Mouse (Mus musculus) liver, embryonic 14.5 days (tissue): ENCODE data around the gene Olfr656. TPM values are rescaled to one million over a fixed set of nuclear protein-coding genes. Genes with fewer than 3 reads are reported as not detected.

ENCODE experiments used
- ATAC-seq: fragments of 200-750 bp; cut with Nextera tagmentation; 2 replicates; pipeline ENCODE4 v1.8.0; 2017; ENCODE audit warnings: moderate number of reproducible peaks, mild to moderate bottlenecking, moderate library complexity; ENCODE audit not compliant: insufficient read depth
- DNase-seq, 3 experiments: peaks; one replicate each; pipeline ENCODE4 v3.0.0-alpha.2; 2012 to 2013; ENCODE audit warnings: low read depth in 3 of 3, low spot score in 3 of 3
- H3K27ac ChIP-seq: fragments of 300-500 bp; sonication (generic); 2 replicates; pipeline ENCODE4 v1.5.1; 2014; ENCODE audit warnings: moderate library complexity, mild to moderate bottlenecking, control low read depth, inconsistent platforms
- H3K27me3 ChIP-seq: fragments of 300-500 bp; sonication (generic); 2 replicates; pipeline ENCODE4 v1.6.1; 2014; ENCODE audit warnings: mild to moderate bottlenecking, low read length, moderate library complexity; ENCODE audit not compliant: control insufficient read depth, insufficient read depth
- H3K36me3 ChIP-seq: fragments of 300-500 bp; sonication (generic); replicated peaks from 2 replicates; pipeline ENCODE4 v1.6.1; 2014; ENCODE audit warnings: low read depth; ENCODE audit not compliant: control insufficient read depth, insufficient read depth
- H3K4me1 ChIP-seq, 2 experiments: fragments of 200-500 bp in 1 of 2; fragments of 300-500 bp in 1 of 2; sonication (generic) in 1 of 2; replicated peaks; 2 replicates each; pipeline ENCODE4 v1.6.1; 2012 to 2014; ENCODE audit warnings: antibody characterized with exemption in 1 of 2, inconsistent platforms in 1 of 2, low read length in 1 of 2; ENCODE audit not compliant: control insufficient read depth in 2 of 2, insufficient read depth in 2 of 2
- H3K4me2 ChIP-seq: fragments of 300-500 bp; sonication (generic); 2 replicates; pipeline ENCODE4 v1.6.1; 2014; ENCODE audit warnings: low read depth, mild to moderate bottlenecking, control low read depth, moderate library complexity
- H3K4me3 ChIP-seq, 2 experiments: fragments of 200-500 bp in 1 of 2; fragments of 300-500 bp in 1 of 2; sonication (generic) in 1 of 2; 2 replicates each; pipeline ENCODE4 v1.5.1; 2012 to 2014; ENCODE audit warnings: low read depth in 2 of 2, low read length in 2 of 2, mild to moderate bottlenecking in 2 of 2, control low read depth in 1 of 2, inconsistent platforms in 1 of 2, moderate library complexity in 1 of 2; ENCODE audit not compliant: insufficient read depth in 1 of 2
- H3K9ac ChIP-seq: fragments of 300-500 bp; sonication (generic); replicated peaks from 2 replicates; pipeline ENCODE4 v1.6.1; 2014; ENCODE audit warnings: mild to moderate bottlenecking, control low read depth, moderate library complexity
- H3K9me3 ChIP-seq: fragments of 300-500 bp; sonication (generic); 2 replicates; pipeline ENCODE4 v1.6.1; 2016; ENCODE audit warnings: low read length, mixed read lengths; ENCODE audit not compliant: control insufficient read depth
- CTCF ChIP-seq: IDR thresholded peaks from 2 replicates; pipeline ENCODE4 v1.5.1; 2016; ENCODE audit warnings: antibody characterized with exemption, low read depth, control low read depth
- EP300 ChIP-seq: IDR thresholded peaks from 2 replicates; pipeline ENCODE4 v1.6.1; 2016; ENCODE audit warnings: antibody characterized with exemption, low read depth
- WGBS: fragments of 180-500 bp; shearing (Covaris S2); extraction: QIAGEN DNeasy Blood & Tissue Kit; methylation state at CpG from one replicate; pipeline ENCODE4 v1.1.7; 2014; ENCODE audit not compliant: insufficient replicate concordance; 5-methylcytosine and 5-hydroxymethylcytosine counted together
- polyA plus RNA-seq, 2 experiments: library from polyadenylated mRNA; depleted of rRNA in 1 of 2; stranded (reverse) in 1 of 2; unstranded in 1 of 2; fragments of >200 nt; fragmentation: Nextera tagmentation in 1 of 2; extraction: Ambion mirVana in 1 of 2; gene quantifications; 2 replicates each; pipeline versions ENCODE4 v1.2.1 to v1.2.3; 2012 to 2014

The Olfr656 gene
- polyA plus RNA-seq, 2 experiments, result not detected

- no peaks in the 10 kb centered on the region for H3K27me3 ChIP-seq
- H3K9me3 ChIP-seq, result no peaks in the 10 kb centered on the region
- H3K9ac ChIP-seq, result no peak within 1 kb of the TSS
- H3K36me3 ChIP-seq, result no peaks in the 10 kb centered on the region
- DNase-seq (no peak), ATAC-seq (no peak)
- WGBS, result 14% methylated on average over 20 of the region's 22 CpGs
- no peak within 1 kb of the TSS for H3K27ac ChIP-seq
- TF ChIP-seq CTCF, result peak; percentile 49
- no peak for TF ChIP-seq EP300
- no peak within 1 kb of the TSS for H3K4me3 ChIP-seq
- no peak within 1 kb of the TSS for H3K4me2 ChIP-seq
- no peaks in the 10 kb centered on the region for H3K4me1 ChIP-seq
These were observed 33.2 kb downstream of the Olfr656 start, which contains the start of gene Olfr658 for GRCm38 (mm10) chr7:104646841-104647482. Gene Olfr658, minus strand, starts transcription at chr7:104647305.

GRCm38 (mm10) chr7:104666453-104666852 is 52.7 kb downstream of the Olfr656 start, which contains the start of gene Olfr659:
Gene Olfr659, plus strand, starts transcription at chr7:104666753.
- H3K9ac ChIP-seq, result no peak within 1 kb of the TSS
- DNase-seq (no peak), ATAC-seq (no peak)
- no peak within 1 kb of the TSS for H3K4me2 ChIP-seq
- H3K4me1 ChIP-seq, result no peaks in the 10 kb centered on the region
- no peak within 1 kb of the TSS for H3K4me3 ChIP-seq
- H3K9me3 ChIP-seq, result no peaks in the 10 kb centered on the region
- no peaks in the 10 kb centered on the region for H3K27me3 ChIP-seq
- no peak within 1 kb of the TSS for H3K27ac ChIP-seq
- WGBS, result 67% methylated on average over 3 of the region's 3 CpGs
- no peaks in the 10 kb centered on the region for H3K36me3 ChIP-seq
- TF ChIP-seq CTCF (no peak), EP300 (no peak)

Other genes starting within 250 kb of the Olfr656 start
- 0.10 and 0.19 TPM in 2 replicates for gene Trim30b, start 244.1 kb upstream of the Olfr656 start, polyA plus RNA-seq (2012; rRNA removed)
- 0.09 and 0.27 TPM in 2 replicates for gene Trim30b, start 244.1 kb upstream of the Olfr656 start, polyA plus RNA-seq (2014; fragmentation: Nextera tagmentation; extraction: Ambion mirVana)
- gene Trim30c, start 213.1 kb upstream of the Olfr656 start, polyA plus RNA-seq (2012; rRNA removed), result 0.10 and 0.19 TPM in 2 replicates
- gene Trim30c, start 213.1 kb upstream of the Olfr656 start, polyA plus RNA-seq (2014; fragmentation: Nextera tagmentation; extraction: Ambion mirVana), result 0.15 and 0.20 TPM in 2 replicates
- gene Trim30a, start 148.8 kb upstream of the Olfr656 start, polyA plus RNA-seq (2012; rRNA removed), result 1.0 and 1.5 TPM in 2 replicates
- gene Trim30a, start 148.8 kb upstream of the Olfr656 start, polyA plus RNA-seq (2014; fragmentation: Nextera tagmentation; extraction: Ambion mirVana), result 1.9 and 2.0 TPM in 2 replicates
- gene Trim30d, start 106.1 kb upstream of the Olfr656 start, polyA plus RNA-seq (2012; rRNA removed), result 0.28 and 0.58 TPM in 2 replicates
- gene Trim30d, start 106.1 kb upstream of the Olfr656 start, polyA plus RNA-seq (2014; fragmentation: Nextera tagmentation; extraction: Ambion mirVana), result 0.48 and 0.53 TPM in 2 replicates
- not detected in 2 replicates for gene Olfr651, start 63.8 kb upstream of the Olfr656 start, polyA plus RNA-seq (2012; rRNA removed)
- gene Olfr651, start 63.8 kb upstream of the Olfr656 start, polyA plus RNA-seq (2014; fragmentation: Nextera tagmentation; extraction: Ambion mirVana), result not detected in 2 replicates
- not detected in 2 replicates for gene Olfr652, start 53.1 kb upstream of the Olfr656 start, polyA plus RNA-seq (2012; rRNA removed)
- not detected in 2 replicates for gene Olfr652, start 53.1 kb upstream of the Olfr656 start, polyA plus RNA-seq (2014; fragmentation: Nextera tagmentation; extraction: Ambion mirVana)
- not detected in 2 replicates for gene Olfr653, start 36.6 kb upstream of the Olfr656 start, polyA plus RNA-seq (2012; rRNA removed)
- gene Olfr653, start 36.6 kb upstream of the Olfr656 start, polyA plus RNA-seq (2014; fragmentation: Nextera tagmentation; extraction: Ambion mirVana), result not detected in 2 replicates
- not detected in 2 replicates for gene Olfr654, start 26.9 kb upstream of the Olfr656 start, polyA plus RNA-seq (2012; rRNA removed)
- gene Olfr654, start 26.9 kb upstream of the Olfr656 start, polyA plus RNA-seq (2014; fragmentation: Nextera tagmentation; extraction: Ambion mirVana), result not detected in 2 replicates
- not detected in 2 replicates for gene Olfr655, start 12.2 kb upstream of the Olfr656 start, polyA plus RNA-seq (2012; rRNA removed)
- not detected in 2 replicates for gene Olfr655, start 12.2 kb upstream of the Olfr656 start, polyA plus RNA-seq (2014; fragmentation: Nextera tagmentation; extraction: Ambion mirVana)
- gene Olfr657, start 10.8 kb downstream of the Olfr656 start, polyA plus RNA-seq (2012; rRNA removed), result not detected in 2 replicates
- gene Olfr657, start 10.8 kb downstream of the Olfr656 start, polyA plus RNA-seq (2014; fragmentation: Nextera tagmentation; extraction: Ambion mirVana), result not detected in 2 replicates
- not detected in 2 replicates for gene Olfr658, start 33.4 kb downstream of the Olfr656 start, polyA plus RNA-seq (2012; rRNA removed)
- not detected in 2 replicates for gene Olfr658, start 33.4 kb downstream of the Olfr656 start, polyA plus RNA-seq (2014; fragmentation: Nextera tagmentation; extraction: Ambion mirVana)
- not detected in 2 replicates for gene Olfr659, start 52.8 kb downstream of the Olfr656 start, polyA plus RNA-seq (2012; rRNA removed)
- not detected in 2 replicates for gene Olfr659, start 52.8 kb downstream of the Olfr656 start, polyA plus RNA-seq (2014; fragmentation: Nextera tagmentation; extraction: Ambion mirVana)
- gene Olfr661, start 72.5 kb downstream of the Olfr656 start, polyA plus RNA-seq (2012; rRNA removed), result not detected in 2 replicates
- gene Olfr661, start 72.5 kb downstream of the Olfr656 start, polyA plus RNA-seq (2014; fragmentation: Nextera tagmentation; extraction: Ambion mirVana), result not detected in 2 replicates
- gene Usp17le, start 163.5 kb downstream of the Olfr656 start, polyA plus RNA-seq (2012; rRNA removed), result not detected in 2 replicates
- gene Usp17le, start 163.5 kb downstream of the Olfr656 start, polyA plus RNA-seq (2014; fragmentation: Nextera tagmentation; extraction: Ambion mirVana), result not detected in 2 replicates
- not detected in 2 replicates for gene Usp17lb, start 228.6 kb downstream of the Olfr656 start, polyA plus RNA-seq (2012; rRNA removed)
- gene Usp17lb, start 228.6 kb downstream of the Olfr656 start, polyA plus RNA-seq (2014; fragmentation: Nextera tagmentation; extraction: Ambion mirVana), result not detected in 2 replicates
- gene Usp17la, start 243.1 kb downstream of the Olfr656 start, polyA plus RNA-seq (2012; rRNA removed), result not detected in 2 replicates
- gene Usp17la, start 243.1 kb downstream of the Olfr656 start, polyA plus RNA-seq (2014; fragmentation: Nextera tagmentation; extraction: Ambion mirVana), result not detected in 2 replicates